Mouse (Mus musculus): Measurements from ENCODE around the gene Hist1h2bb.

GRCm38 (mm10) chr13:23730479-23730878 is 16.1 kb upstream of the Hist1h2bb start:
- TF ChIP-seq CTCF (IDR thresholded peaks at IDR 0.05; ENCODE audit: borderline replicate concordance, insufficient read depth, low read length): no peak
- TF ChIP-seq POLR2A (IDR thresholded peaks at IDR 0.05; ENCODE audit: low read depth, low read length): no peak
